Mouse (Mus musculus) heart, postnatal 0 days (tissue): ENCODE results near the gene Slc37a1.

Experiments used
- CTCF ChIP-seq: IDR thresholded peaks from 2 replicates; pipeline ENCODE4 v1.5.1; 2016; ENCODE audit warnings: antibody characterized with exemption, control low read depth, low read depth
- EP300 ChIP-seq: IDR thresholded peaks from 2 replicates; pipeline ENCODE4 v1.6.1; 2016; ENCODE audit warnings: antibody characterized with exemption, low read depth

GRCm38 (mm10) chr17:31270246-31270645 lies 16.3 kb upstream of the Slc37a1 start:
- TF ChIP-seq CTCF, result no peak
- no peak for TF ChIP-seq EP300
